Mouse (Mus musculus) bone marrow, adult 2 months (tissue): ENCODE data around the gene Olfr1201.

Source experiments
- CTCF ChIP-seq: fragments of 200-500 bp; IDR thresholded peaks from 2 replicates; pipeline ENCODE4 v1.5.1; 2011; ENCODE audit warnings: low read length, control low read depth; ENCODE audit not compliant: control insufficient read depth, insufficient read depth
- POLR2A ChIP-seq: fragments of 200-500 bp; IDR thresholded peaks from 2 replicates; pipeline ENCODE4 v1.6.1; 2011; ENCODE audit warnings: low read depth, mild to moderate bottlenecking, control low read depth, low read length, borderline replicate concordance; ENCODE audit not compliant: control insufficient read depth

DNA sequence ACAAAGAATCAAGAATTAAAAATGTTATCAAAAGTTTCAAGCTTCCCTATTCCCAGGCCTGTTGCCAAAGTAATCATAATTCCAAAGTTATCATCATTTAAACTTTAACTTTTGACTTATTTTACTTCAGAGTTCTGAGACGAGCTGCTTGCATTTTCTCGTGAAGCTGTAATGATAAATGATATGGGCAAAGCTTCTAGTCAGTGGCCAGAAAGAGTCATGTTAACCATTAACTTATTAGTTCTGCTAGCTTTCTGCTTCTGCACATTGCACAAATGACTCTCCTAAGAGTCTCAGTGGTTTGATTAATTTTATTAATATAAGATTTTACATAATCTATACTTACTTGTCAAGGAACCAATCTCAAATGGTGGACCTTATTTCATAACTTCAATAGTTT lies 45.6 kb downstream of the Olfr1201 start:
- TF ChIP-seq POLR2A = no peak
- TF ChIP-seq CTCF = no peak
